Mouse (Mus musculus): ENCODE results near the gene Lrrc1.

The Lrrc1 gene

DNA sequence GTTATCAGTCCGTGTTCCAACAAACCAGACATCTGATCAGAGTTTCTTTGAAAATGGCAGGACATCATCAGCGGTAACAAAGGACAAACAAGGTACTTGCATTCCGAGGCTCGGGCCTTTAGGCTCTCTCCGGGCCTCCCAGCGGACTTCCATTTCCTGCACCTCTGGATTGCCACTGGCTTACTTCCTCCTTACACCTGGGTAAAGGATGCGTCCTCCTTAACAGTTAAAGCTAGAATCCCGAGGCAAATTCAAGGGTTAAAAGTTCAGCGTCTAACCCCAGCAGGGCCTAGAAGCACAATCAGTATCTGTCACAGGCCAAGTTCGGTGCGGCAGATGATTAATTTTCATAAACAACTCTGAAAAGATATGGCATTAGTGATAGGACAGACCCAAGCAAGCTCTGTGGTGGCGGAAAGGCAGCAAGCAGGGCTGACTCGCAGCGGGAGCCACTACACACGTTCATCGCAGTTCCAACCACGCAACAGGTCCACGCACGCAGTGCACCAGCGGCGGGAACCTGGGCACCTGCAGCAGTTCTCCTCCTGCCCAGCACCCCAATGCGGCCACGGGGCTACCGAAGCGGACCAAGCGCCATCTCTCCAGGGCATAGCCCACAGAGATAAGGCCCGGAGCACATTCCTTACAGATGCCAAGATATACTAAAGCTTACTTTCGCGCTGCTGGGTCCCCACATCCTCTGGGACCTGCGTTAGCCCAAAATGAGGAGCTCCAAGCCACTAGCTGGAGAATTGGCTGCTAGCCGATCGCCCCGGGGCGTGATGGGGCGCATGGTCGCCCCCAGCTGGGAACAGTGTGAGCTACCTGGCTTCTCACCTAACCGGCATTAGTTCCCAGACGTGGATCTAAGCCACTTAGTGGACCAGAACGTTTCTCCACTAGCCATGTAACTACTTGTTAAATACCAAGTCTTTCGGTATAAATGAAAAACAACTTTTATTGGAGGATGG is 1.0 kb downstream of the Lrrc1 start:
- DNase-seq (ENCODE audit: low read depth), result peak; percentile 32

- DNase-seq (ENCODE audit: low read depth), result no peak
Measured at GRCm38 (mm10) chr9:77541556-77541955, 3.1 kb downstream of the Lrrc1 start.

GRCm38 (mm10) chr9:77539232-77539631 is 5.4 kb downstream of the Lrrc1 start:
- DNase-seq (ENCODE audit: low read depth), result no peak

GRCm38 (mm10) chr9:77537357-77537756 is 7.3 kb downstream of the Lrrc1 start:
- no peak for DNase-seq (ENCODE audit: low read depth)

DNA sequence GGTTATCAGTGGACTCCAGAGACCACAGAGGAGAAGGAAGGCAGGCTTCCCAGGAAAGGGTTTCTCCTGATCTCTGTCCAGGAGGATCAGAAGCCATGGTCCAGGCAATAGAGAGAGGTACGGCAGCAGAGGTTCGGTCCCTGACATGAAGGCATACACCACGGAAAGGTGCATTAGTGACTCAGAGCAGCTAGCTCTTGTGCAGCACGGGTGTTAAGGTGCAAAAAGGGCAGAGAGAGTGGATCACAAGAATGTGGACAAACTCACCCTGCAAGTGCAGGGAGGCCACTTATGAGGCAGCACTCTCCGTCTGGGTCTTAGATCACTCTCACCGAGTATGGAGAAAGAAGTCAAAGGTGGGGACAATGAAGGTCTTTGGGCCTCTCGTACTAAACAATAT is 7.8 kb downstream of the Lrrc1 start:
- DNase-seq (ENCODE audit: low read depth), result no peak

GRCm38 (mm10) chr9:77536286-77536685 is 8.4 kb downstream of the Lrrc1 start:
- DNase-seq (ENCODE audit: low read depth), result no peak

GRCm38 (mm10) chr9:77535021-77535744 is 9.5 kb downstream of the Lrrc1 start:
- no peak for DNase-seq (ENCODE audit: low read depth)

DNA sequence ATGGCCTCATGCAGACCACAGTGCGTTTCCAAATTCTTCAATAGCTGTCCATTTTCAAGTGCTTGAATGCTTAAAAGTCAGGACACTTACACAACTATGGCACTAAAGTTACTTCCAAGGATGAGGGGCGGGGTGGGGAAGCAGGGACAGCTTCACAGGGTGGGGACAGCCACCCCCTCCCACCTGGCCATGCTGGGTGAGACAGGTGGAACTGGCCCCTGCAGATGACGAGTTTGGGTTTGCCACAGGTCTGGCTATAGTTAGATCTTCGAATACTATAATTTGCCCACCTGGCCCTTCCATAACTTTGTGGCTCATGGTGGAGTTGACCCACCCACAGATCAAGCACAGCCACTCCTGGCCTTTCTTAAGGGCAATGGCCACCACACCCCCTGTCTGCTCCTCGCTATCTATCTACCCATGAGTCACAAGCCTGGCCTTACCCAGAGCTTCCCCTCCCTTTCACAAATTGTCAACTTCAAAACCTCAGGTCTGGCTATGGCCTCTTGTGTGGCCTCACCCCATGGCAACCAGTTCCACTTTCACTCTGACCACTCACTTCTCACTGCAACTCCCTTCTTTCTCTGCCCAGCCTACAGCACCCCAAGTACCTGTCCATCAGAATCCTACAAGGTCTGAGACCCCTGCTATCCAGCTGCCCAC is 16.2 kb downstream of the Lrrc1 start:
- DNase-seq (ENCODE audit: low read depth), result no peak

GRCm38 (mm10) chr9:77527170-77527569 is 17.5 kb downstream of the Lrrc1 start:
- no peak for DNase-seq (ENCODE audit: low read depth)

- DNase-seq (ENCODE audit: low read depth), result no peak
Measured at GRCm38 (mm10) chr9:77526715-77527114, 18.0 kb downstream of the Lrrc1 start.

GRCm38 (mm10) chr9:77525595-77526295 is 18.9 kb downstream of the Lrrc1 start:
- no peak for DNase-seq (ENCODE audit: low read depth)

GRCm38 (mm10) chr9:77523793-77524192 is 20.9 kb downstream of the Lrrc1 start:
- DNase-seq (ENCODE audit: low read depth), result no peak

DNA sequence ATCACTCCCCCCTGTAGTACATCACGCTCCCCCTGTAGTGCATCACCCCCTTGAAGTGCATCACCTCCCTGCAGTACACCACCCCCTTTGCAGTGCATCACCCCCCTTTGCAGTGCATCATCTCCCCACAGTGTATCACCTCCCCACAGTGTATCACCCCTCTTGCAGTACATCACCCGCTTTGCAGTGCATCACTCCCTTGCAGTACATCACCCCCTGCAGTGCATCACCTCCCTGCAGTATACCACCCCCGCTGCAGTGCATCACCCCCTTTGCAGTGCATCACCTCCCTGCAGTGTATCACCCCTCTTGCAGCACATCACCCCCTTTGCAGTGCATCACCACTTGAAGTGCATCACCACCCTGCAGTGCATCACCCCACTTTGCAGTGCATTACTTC is 22.2 kb downstream of the Lrrc1 start:
- DNase-seq (ENCODE audit: low read depth), result no peak

GRCm38 (mm10) chr9:77519198-77519597 is 25.5 kb downstream of the Lrrc1 start:
- no peak for DNase-seq (ENCODE audit: low read depth)

- DNase-seq (ENCODE audit: low read depth), result no peak
Measured at GRCm38 (mm10) chr9:77516782-77517364, 27.8 kb downstream of the Lrrc1 start.

- DNase-seq (ENCODE audit: low read depth), result no peak
Measured at GRCm38 (mm10) chr9:77513892-77514291, 30.8 kb downstream of the Lrrc1 start.

- no peak for DNase-seq (ENCODE audit: low read depth)
Measured at GRCm38 (mm10) chr9:77512220-77512619, 32.5 kb downstream of the Lrrc1 start.

GRCm38 (mm10) chr9:77510574-77510973 is 34.1 kb downstream of the Lrrc1 start:
- no peak for DNase-seq (ENCODE audit: low read depth)

DNA sequence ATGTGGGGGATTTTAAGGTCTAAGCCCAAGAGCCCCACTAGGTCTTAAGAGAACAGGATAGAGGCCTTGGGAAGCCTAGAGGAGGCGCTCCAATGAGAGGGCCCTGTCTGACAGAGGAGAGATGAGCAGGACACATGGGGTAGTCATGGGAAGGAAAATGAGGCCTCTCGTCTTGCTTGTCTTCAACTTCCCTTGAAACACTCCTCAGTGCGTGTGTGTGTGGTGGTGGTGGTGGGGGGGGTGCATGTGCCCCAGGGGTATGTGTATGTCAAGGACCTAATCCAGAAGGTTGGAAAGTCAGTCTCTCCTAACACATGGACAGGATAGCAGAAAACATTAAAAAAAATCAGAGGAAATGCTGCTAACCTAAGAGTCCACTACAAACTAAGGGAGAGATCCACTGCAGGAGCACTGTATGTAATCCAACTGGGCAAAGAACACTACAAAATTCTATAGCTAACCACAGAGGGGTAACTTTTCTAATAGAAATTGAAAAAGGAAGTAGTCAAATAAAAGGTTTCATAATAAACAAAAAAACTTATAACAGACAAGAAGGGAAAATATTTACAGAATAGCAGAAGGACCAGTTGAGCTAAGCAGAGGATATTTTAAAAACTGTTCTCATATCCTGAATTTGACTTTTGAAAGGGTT is 36.8 kb downstream of the Lrrc1 start:
- DNase-seq (ENCODE audit: low read depth), result no peak

DNA sequence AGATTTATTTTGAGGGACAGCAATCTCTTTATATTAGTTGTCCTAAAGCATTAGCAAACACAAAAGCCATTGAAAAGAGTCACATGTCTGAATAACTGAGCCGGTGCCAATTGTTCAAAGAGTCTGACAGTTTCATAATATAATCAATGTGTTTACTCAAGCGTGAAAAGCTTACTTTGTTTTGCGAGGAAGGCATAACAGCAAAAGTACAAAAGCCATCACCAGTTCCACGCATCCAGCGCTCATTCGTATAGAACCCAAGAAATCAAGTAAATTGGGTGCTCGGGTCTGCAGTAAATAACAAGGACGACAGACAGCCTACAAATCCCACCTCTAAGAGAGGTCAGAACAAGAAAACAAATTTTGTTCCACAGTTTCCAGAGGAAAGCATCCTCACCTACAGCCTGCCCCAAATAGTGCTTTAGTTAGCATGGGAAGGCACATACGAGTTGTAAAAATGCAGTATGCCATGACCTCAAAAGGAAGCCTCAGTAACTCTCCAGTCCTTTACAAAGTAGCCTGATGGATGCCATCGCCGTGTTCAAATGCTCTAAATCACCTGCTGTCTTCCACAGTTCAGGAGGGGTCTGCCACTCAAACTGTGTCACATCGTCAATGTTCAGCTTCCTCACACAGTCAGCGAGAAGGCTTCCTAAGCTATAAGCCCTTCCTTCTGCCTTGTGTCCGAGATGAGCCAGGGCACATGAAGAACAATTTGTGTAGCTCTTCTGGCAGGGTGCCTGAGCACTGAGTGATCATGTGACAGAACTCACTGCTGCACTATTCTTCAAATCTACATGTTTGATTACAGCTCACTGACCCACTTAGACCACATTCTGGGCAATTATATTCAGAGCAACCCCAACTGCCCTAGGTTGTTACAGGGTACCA is 41.9 kb downstream of the Lrrc1 start:
- DNase-seq (ENCODE audit: low read depth), result no peak

Data from c-Kit-positive CD71-positive TER-119-negative erythroid progenitor cells, embryonic 14.5 days (primary cell).